Mouse (Mus musculus): ENCODE data around the gene Epn3. TPM values are rescaled to one million over a fixed set of nuclear protein-coding genes. Genes with fewer than 3 reads are reported as not detected.

Gene Epn3
- polyA plus RNA-seq, 1 experiment from 2014 or later = 48.0 TPM

- no peaks in the 10 kb centered on the region for H3K27me3 ChIP-seq
- TF ChIP-seq CTCF (IDR thresholded peaks at IDR 0.05) = no peak
- in situ Hi-C loops (cut with MboI; ENCODE audit: low pct_unique_long_range_greater_than_20kb) = no loop called here
- ATAC-seq (peak; percentile 22), DNase-seq (ENCODE audit: low read depth, low spot score) (no peak)
- POLR2A ChIA-PET = interaction anchor here (0.5 to 2.2 kb wide), 8 partner anchors 9 to 137 kb away, joined by 3 to 5 read pairs (median 4); no protein-coding TSS in a partner anchor
- CTCF ChIA-PET = interaction anchor here (1.1 to 2.5 kb wide), 5 partner anchors 13 to 76 kb away, joined by 3 to 11 read pairs (median 4); partner anchors contain the start of genes Rsad1 and Spata20
Observed at GRCm38 (mm10) chr11:94472916-94473706, 26.7 kb downstream of the Epn3 start.

DNA sequence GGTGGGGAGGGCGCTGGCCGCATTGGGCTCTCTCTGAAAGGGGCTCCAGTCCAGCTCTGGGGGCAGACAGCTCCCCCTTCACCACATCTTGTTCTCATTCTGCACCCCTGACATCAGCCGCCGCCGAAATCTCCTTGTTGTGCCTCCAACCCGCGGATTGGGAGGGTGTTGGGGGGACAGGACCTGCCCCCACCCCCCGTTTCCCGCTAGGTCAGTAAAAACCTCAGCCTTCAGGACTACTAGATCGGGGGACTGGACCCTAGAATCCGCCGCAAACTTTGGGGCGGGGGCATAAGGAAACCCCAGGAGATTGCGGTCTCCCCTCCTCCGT, 27.2 kb downstream of the Epn3 start:
- POLR2A ChIA-PET = interaction anchor here (0.7 to 1.6 kb wide), 3 partner anchors 18 to 129 kb away, joined by 3 to 4 read pairs (median 3); no protein-coding TSS in a partner anchor
- no peaks in the 10 kb centered on the region for H3K27me3 ChIP-seq
- ATAC-seq (no peak), DNase-seq (ENCODE audit: low read depth, low spot score) (no peak)
- no peak for TF ChIP-seq CTCF (IDR thresholded peaks at IDR 0.05)
- in situ Hi-C loops (cut with MboI; ENCODE audit: low pct_unique_long_range_greater_than_20kb) = no loop called here
- CTCF ChIA-PET = interaction anchor here (1.1 to 1.9 kb wide), 4 partner anchors 14 to 76 kb away, joined by 3 to 6 read pairs (median 4); partner anchors contain the start of genes Rsad1 and Spata20

DNA sequence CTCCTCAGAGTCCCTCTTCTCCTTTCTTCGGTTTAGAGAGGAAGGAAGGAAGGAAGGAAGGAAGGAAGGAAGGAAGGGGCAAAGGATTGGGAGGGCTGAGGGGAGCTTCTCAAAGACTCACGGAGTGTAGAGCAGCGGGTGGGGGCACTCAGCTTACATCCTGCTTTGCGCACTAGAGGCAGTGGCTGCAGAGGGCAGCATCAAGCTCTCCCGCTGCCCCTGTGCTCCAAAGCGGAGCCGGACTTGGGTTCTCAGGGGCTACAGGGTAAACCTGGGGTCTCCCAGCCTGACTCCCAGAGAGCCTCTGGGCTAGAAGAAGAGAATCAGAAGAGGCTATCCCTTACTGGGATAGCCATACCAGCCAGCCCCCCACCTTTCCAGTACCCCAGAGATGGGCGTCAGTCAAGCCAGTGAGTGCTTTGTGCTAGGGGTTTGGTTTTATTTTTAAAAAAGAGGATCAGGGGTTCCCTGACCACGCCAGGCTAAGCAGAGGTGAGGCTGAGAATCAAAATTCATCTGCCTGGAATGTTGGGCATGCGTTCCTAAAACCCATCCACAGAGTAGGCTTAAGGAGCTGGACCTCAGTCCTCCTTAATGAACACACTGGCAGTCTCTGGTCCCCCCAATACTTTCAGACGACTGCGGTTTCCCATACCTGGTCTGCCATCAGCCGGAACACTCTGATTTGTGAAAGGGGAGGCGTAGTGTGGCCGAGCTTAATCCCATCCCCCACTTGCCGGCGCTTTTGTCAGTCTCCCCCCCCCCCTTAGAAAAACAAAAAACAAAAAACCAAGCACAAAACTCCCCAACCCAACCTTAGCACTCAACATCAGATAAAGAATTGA, 27.8 kb downstream of the Epn3 start:
- ChIA-PET CTCF (interaction anchor here (1.1 kb wide), 2 partner anchors 14 to 71 kb away, joined by 3 to 4 read pairs; partner anchors contain the start of gene Spata20), POLR2A (interaction anchor here (0.7 to 1.6 kb wide), 4 partner anchors 17 to 129 kb away, joined by 3 to 4 read pairs (median 3); no protein-coding TSS in a partner anchor)
- in situ Hi-C loops (cut with MboI; ENCODE audit: low pct_unique_long_range_greater_than_20kb) = no loop called here
- no peaks in the 10 kb centered on the region for H3K27me3 ChIP-seq
- DNase-seq (ENCODE audit: low read depth, low spot score) (no peak), ATAC-seq (no peak)
- no peak for TF ChIP-seq CTCF (IDR thresholded peaks at IDR 0.05)

- ChIA-PET POLR2A (no interaction called here), CTCF (interaction anchor here (1.2 kb wide), 1 partner anchor 16 kb away, joined by 5 read pairs; the partner anchor contains the start of gene Spata20)
- in situ Hi-C loops (cut with MboI; ENCODE audit: low pct_unique_long_range_greater_than_20kb) = no loop called here
- TF ChIP-seq CTCF (IDR thresholded peaks at IDR 0.05) = no peak
- ATAC-seq (no peak), DNase-seq (ENCODE audit: low read depth, low spot score) (no peak)
- no peaks in the 10 kb centered on the region for H3K27me3 ChIP-seq
Observed at GRCm38 (mm10) chr11:94470391-94470790, 29.4 kb downstream of the Epn3 start.

GRCm38 (mm10) chr11:94469136-94470064, 30.4 kb downstream of the Epn3 start:
- TF ChIP-seq CTCF (IDR thresholded peaks at IDR 0.05) = no peak
- CTCF ChIA-PET = no interaction called here
- POLR2A ChIA-PET = no interaction called here
- DNase-seq (ENCODE audit: low read depth, low spot score) (no peak), ATAC-seq (no peak)
- no peaks in the 10 kb centered on the region for H3K27me3 ChIP-seq
- in situ Hi-C loops (cut with MboI; ENCODE audit: low pct_unique_long_range_greater_than_20kb) = no loop called here

DNA sequence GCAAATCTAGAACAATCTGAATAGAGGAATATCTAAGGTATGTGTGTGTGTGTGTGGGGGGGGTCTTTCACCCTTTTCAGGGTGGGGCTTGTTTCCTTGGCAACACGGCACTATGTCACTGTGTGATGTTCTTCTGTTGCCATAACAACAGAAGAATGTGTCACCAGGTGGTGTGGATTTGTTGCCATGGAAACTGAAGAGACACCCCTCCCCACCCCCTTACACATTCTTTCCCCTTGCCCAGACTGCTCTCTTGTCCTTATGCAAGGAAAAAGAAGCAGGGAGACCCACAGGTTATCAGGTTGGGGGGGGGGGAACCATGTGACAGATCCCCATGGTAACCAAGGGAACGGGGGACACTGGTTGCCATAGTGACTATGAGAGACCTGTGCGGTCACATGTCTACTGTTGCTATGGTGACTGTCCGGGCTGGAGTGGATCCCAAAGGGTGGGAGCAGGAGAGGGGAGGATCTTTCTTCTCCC, 31.2 kb downstream of the Epn3 start:
- POLR2A ChIA-PET = no interaction called here
- TF ChIP-seq CTCF (IDR thresholded peaks at IDR 0.05) = no peak
- H3K27me3 ChIP-seq = no peaks in the 10 kb centered on the region
- ATAC-seq (no peak), DNase-seq (ENCODE audit: low read depth, low spot score) (no peak)
- CTCF ChIA-PET = no interaction called here
- in situ Hi-C loops (cut with MboI; ENCODE audit: low pct_unique_long_range_greater_than_20kb) = no loop called here

DNA sequence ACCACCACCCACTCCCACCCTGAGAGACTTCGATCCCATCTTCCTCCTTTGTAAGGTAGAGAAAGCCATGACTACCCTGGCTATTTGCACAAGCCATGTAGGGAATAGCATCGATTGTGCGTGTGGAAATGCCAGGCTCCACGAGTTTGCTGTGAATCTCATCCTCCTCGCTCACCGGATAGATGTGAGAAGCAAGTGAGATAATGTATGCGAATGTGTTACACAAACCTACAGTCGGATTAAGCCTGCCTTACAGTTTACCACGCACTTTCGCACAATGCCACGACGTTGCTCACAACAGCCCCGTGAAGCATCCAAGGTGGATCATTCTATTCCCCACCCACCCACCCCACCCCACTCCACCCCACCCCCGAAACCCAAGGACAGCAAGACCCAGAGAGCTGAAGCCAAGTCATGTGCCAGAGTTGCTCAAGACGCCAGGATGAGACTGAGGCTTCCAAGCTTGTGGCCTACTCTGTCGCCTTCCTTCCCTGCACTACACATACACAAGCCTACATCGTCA, 33.4 kb downstream of the Epn3 start:
- DNase-seq (ENCODE audit: low read depth, low spot score) (no peak), ATAC-seq (no peak)
- CTCF ChIA-PET = interaction anchor here (1.5 kb wide), 1 partner anchor 20 kb away, joined by 4 read pairs; the partner anchor contains the start of gene Spata20
- POLR2A ChIA-PET = no interaction called here
- TF ChIP-seq CTCF (IDR thresholded peaks at IDR 0.05) = no peak
- no peaks in the 10 kb centered on the region for H3K27me3 ChIP-seq
- in situ Hi-C loops (cut with MboI; ENCODE audit: low pct_unique_long_range_greater_than_20kb) = no loop called here

DNA sequence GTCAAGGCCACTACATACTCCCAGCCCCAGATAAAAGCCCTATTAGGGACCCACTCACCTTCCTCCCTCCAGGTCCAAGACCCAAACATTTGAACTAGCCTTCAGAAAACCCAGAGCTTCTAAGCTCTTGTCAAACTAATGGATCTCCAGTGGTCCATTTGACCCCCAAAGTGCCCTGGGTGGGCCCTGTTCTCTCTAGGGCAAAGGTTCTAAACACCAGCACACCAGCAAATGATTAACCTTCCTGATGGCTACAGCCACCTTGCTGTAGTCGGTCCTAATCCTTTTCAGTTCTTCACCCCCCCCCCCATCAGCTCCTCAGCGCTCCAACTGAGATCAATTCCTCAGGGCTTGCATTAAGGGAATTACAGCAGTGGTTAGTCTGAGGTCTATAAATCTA, 35.6 kb downstream of the Epn3 start:
- in situ Hi-C loops (cut with MboI; ENCODE audit: low pct_unique_long_range_greater_than_20kb) = no loop called here
- no peaks in the 10 kb centered on the region for H3K27me3 ChIP-seq
- ChIA-PET POLR2A (interaction anchor here (0.9 to 1.6 kb wide), 2 partner anchors 10 to 11 kb away, joined by 5 to 6 read pairs; partner anchors contain the start of gene Cacna1g), CTCF (no interaction called here)
- TF ChIP-seq CTCF (IDR thresholded peaks at IDR 0.05) = no peak
- DNase-seq (ENCODE audit: low read depth, low spot score) = no peak
- no peak for ATAC-seq

- no peak for TF ChIP-seq CTCF (IDR thresholded peaks at IDR 0.05)
- in situ Hi-C loops (cut with MboI; ENCODE audit: low pct_unique_long_range_greater_than_20kb) = no loop called here
- no peak for ATAC-seq
- no peaks in the 10 kb centered on the region for H3K27me3 ChIP-seq
- DNase-seq (ENCODE audit: low read depth, low spot score) = no peak
- ChIA-PET POLR2A (interaction anchor here (0.8 kb wide), 1 partner anchor 89 kb away, joined by 3 read pairs; no protein-coding TSS in a partner anchor), CTCF (no interaction called here)
Observed at GRCm38 (mm10) chr11:94461856-94462255, 37.9 kb downstream of the Epn3 start.
